Comparison of ENCODE assay signal across 16 mouse cellular contexts in genomic region chr11:45026012-45026411, GRCm38 (mm10).
DNase-seq lines count a peak whose midpoint lies in the region; ATAC-seq and TF ChIP-seq lines count a peak whose summit lies in the region.
"Had no signal": no experiment of that assay in that cellular context is flagged by ENCODE, and none has a peak within 500 bp of the region (broad histone marks: within the 10 kb centered on the region; RNA-seq: fewer than 3 reads in every experiment).

No protein-coding gene starts in this region.

- ATAC-seq in hindbrain, postnatal 0 days, result no peak
- ATAC-seq in midbrain, embryonic 13.5 days, result peak; percentile 63; the same call in 1 of the 2 replicates
- no peak for ATAC-seq in midbrain, embryonic 11.5 days (ENCODE audit: low FRiP score)
- no peak for ATAC-seq in hindbrain, embryonic 15.5 days (ENCODE audit: low FRiP score, low read depth)
- ATAC-seq: inflammation-experienced regulatory T-cells, adult 6 months; lung, postnatal 0 days had no signal

- no peak for TF ChIP-seq CTCF in hindbrain, postnatal 0 days (IDR thresholded peaks at IDR 0.05; ENCODE audit: low read depth)

- no peaks in the 10 kb centered on the region for H3K36me3 ChIP-seq in hindbrain, embryonic 10.5 days
- no peaks in the 10 kb centered on the region for H3K36me3 ChIP-seq in hindbrain, postnatal 0 days (ENCODE audit: insufficient read depth, low read length)
- H3K36me3 ChIP-seq in midbrain, embryonic 13.5 days, result no peaks in the 10 kb centered on the region
- H3K36me3 ChIP-seq in midbrain, embryonic 11.5 days (ENCODE audit: control insufficient read depth, insufficient read depth, low read length), result no peaks in the 10 kb centered on the region
- H3K36me3 ChIP-seq in hindbrain, embryonic 15.5 days, result no peaks in the 10 kb centered on the region
- H3K36me3 ChIP-seq: limb, embryonic 15.5 days had no signal

- no peaks in the 10 kb centered on the region for H3K27me3 ChIP-seq in hindbrain, embryonic 10.5 days (ENCODE audit: insufficient read depth, poor library complexity, severe bottlenecking)
- H3K27me3 ChIP-seq in hindbrain, postnatal 0 days (ENCODE audit: insufficient read depth, low read length), result no peaks in the 10 kb centered on the region
- H3K27me3 ChIP-seq in midbrain, embryonic 13.5 days, result no peaks in the 10 kb centered on the region
- H3K27me3 ChIP-seq in midbrain, embryonic 11.5 days (ENCODE audit: control insufficient read depth, insufficient read depth, low read length), result no peaks in the 10 kb centered on the region
- no peaks in the 10 kb centered on the region for H3K27me3 ChIP-seq in hindbrain, embryonic 15.5 days
- H3K27me3 ChIP-seq: limb, embryonic 15.5 days had no signal

- H3K4me3 ChIP-seq in hindbrain, embryonic 10.5 days, result no peak overlapping the region
- H3K4me3 ChIP-seq in hindbrain, postnatal 0 days (ENCODE audit: low read length), result no peak overlapping the region
- no peak overlapping the region for H3K4me3 ChIP-seq in midbrain, embryonic 13.5 days (replicated peaks)
- H3K4me3 ChIP-seq in midbrain, embryonic 11.5 days (ENCODE audit: low read depth, low read length), result no peak overlapping the region
- H3K4me3 ChIP-seq in hindbrain, embryonic 15.5 days, result no peak overlapping the region
- H3K4me3 ChIP-seq: limb, embryonic 15.5 days; myocyte had no signal

- no peak for DNase-seq in hindbrain, embryonic 10.5 days (ENCODE audit: low spot score)
- no peak for DNase-seq in hindbrain, postnatal 0 days (ENCODE audit: low spot score)
- no peak for DNase-seq in midbrain, embryonic 11.5 days (ENCODE audit: low spot score, missing footprints)
- DNase-seq in right cerebral cortex, postnatal 25 days, result no peak
- DNase-seq in layer of hippocampus, adult 9-11 months, result no peak
- DNase-seq: adrenal gland, adult 2 months; cerebellum, adult 2 months; cerebellum, postnatal 36 days; heart, postnatal 10 days; kidney, adult 2 months had no signal

- WGBS in hindbrain, embryonic 10.5 days, result 79% methylated on average over 5 of the region's 5 CpGs
- WGBS in hindbrain, postnatal 0 days, result 86% methylated on average over 5 of the region's 5 CpGs
- WGBS in midbrain, embryonic 13.5 days, result 78% methylated on average over 5 of the region's 5 CpGs
- WGBS in midbrain, embryonic 11.5 days, result 81% methylated on average over 5 of the region's 5 CpGs
- WGBS in hindbrain, embryonic 15.5 days, result 68% methylated on average over 5 of the region's 5 CpGs

- H3K4me2 ChIP-seq in hindbrain, postnatal 0 days (ENCODE audit: low read depth, low read length), result no peak overlapping the region
- H3K4me2 ChIP-seq in midbrain, embryonic 13.5 days (replicated peaks), result no peak overlapping the region
- no peak overlapping the region for H3K4me2 ChIP-seq in midbrain, embryonic 11.5 days
- no peak overlapping the region for H3K4me2 ChIP-seq in hindbrain, embryonic 15.5 days
- H3K4me2 ChIP-seq: limb, embryonic 15.5 days had no signal

- peaks cover 18% of the 10 kb centered on the region for H3K4me1 ChIP-seq in hindbrain, embryonic 10.5 days (replicated peaks)
- no peaks in the 10 kb centered on the region; the same call in 1 of the 2 replicates for H3K4me1 ChIP-seq in hindbrain, postnatal 0 days (ENCODE audit: insufficient read depth, low read length)
- peaks cover 19% of the 10 kb centered on the region for H3K4me1 ChIP-seq in midbrain, embryonic 13.5 days (replicated peaks)
- H3K4me1 ChIP-seq in midbrain, embryonic 11.5 days (ENCODE audit: control insufficient read depth, insufficient read depth, low read length), result peaks cover 9% of the 10 kb centered on the region
- peaks cover 11% of the 10 kb centered on the region for H3K4me1 ChIP-seq in hindbrain, embryonic 15.5 days (replicated peaks)

- H3K27ac ChIP-seq in hindbrain, embryonic 10.5 days, result peak overlapping the region; percentile 81
- H3K27ac ChIP-seq in hindbrain, postnatal 0 days, result no peak overlapping the region
- peak overlapping the region; percentile 74 for H3K27ac ChIP-seq in midbrain, embryonic 13.5 days
- no peak overlapping the region for H3K27ac ChIP-seq in midbrain, embryonic 11.5 days (ENCODE audit: low read depth, low read length)
- H3K27ac ChIP-seq in hindbrain, embryonic 15.5 days (replicated peaks), result peak overlapping the region; percentile 49
- H3K27ac ChIP-seq: limb, embryonic 15.5 days had no signal

- H3K9ac ChIP-seq in hindbrain, postnatal 0 days (replicated peaks; ENCODE audit: low read length), result no peak overlapping the region
- no peak overlapping the region for H3K9ac ChIP-seq in midbrain, embryonic 13.5 days (replicated peaks)
- H3K9ac ChIP-seq in midbrain, embryonic 11.5 days (ENCODE audit: low read length), result no peak overlapping the region
- no peak overlapping the region for H3K9ac ChIP-seq in hindbrain, embryonic 15.5 days
- H3K9ac ChIP-seq: limb, embryonic 15.5 days had no signal

- H3K9me3 ChIP-seq in hindbrain, embryonic 10.5 days, result no peaks in the 10 kb centered on the region
- no peaks in the 10 kb centered on the region for H3K9me3 ChIP-seq in hindbrain, postnatal 0 days (ENCODE audit: low read length)
- no peaks in the 10 kb centered on the region for H3K9me3 ChIP-seq in midbrain, embryonic 13.5 days
- no peaks in the 10 kb centered on the region for H3K9me3 ChIP-seq in midbrain, embryonic 11.5 days (ENCODE audit: control insufficient read depth, low read length)
- H3K9me3 ChIP-seq in hindbrain, embryonic 15.5 days, result no peaks in the 10 kb centered on the region
- H3K9me3 ChIP-seq: limb, embryonic 15.5 days had no signal

Comparison
In these comparisons a context has a peak if more than half of its experiments do, and no peak if none do; other contexts are left out.
1. H3K27ac ChIP-seq: peak in hindbrain, embryonic 10.5 days (single experiment), midbrain, embryonic 13.5 days (single experiment) and hindbrain, embryonic 15.5 days (single experiment); none in hindbrain, postnatal 0 days (single experiment) and midbrain, embryonic 11.5 days (single experiment).